Mouse (Mus musculus): Measurements from ENCODE around the gene Diexf. TPM values are rescaled to one million over a fixed set of nuclear protein-coding genes. Genes with fewer than 3 reads are reported as not detected.

Diexf gene
- polyA plus RNA-seq, 1 experiment from 2014 or later: 10.8 TPM

- no peak for ATAC-seq (ENCODE audit: insufficient read depth, low FRiP score, low TSS enrichment)
- WGBS: 90% methylated on average over 5 of the region's 5 CpGs
- H3K36me3 ChIP-seq (ENCODE audit: control insufficient read depth, insufficient read depth, low read length): peaks cover 12% of the 10 kb centered on the region
Measured at GRCm38 (mm10) chr1:193102556-193102955, 27.5 kb downstream of the Diexf start.

DNA sequence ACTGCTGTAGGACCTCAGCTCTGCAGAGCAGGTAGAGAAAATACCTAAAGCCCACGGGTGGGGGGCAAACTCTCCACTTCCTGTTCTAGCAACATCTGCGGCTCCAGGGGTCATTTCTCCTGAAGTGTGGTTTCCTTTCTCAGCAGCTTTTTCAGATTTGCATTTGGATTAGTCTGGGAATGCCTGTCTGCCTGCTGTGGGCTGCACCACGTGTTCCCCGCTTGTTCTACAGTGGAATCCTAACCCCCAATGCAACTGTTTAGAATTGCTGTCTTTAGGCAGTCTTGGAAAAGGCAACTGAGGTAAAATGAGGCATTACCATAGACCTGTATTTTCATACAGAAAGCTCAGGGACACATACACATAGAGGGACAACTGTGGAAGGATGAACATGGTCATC is 28.0 kb downstream of the Diexf start:
- H3K27ac ChIP-seq (ENCODE audit: low read depth, low read length): no peak overlapping the region
- 56% methylated on average over 4 of the region's 4 CpGs for WGBS
- DNase-seq (ENCODE audit: low spot score): no peak
- H3K4me3 ChIP-seq (ENCODE audit: low read depth, low read length): no peak overlapping the region
- H3K9me3 ChIP-seq (ENCODE audit: control insufficient read depth, low read length): no peaks in the 10 kb centered on the region
- H3K27me3 ChIP-seq (ENCODE audit: control insufficient read depth, insufficient read depth, low read length): no peaks in the 10 kb centered on the region
- H3K4me2 ChIP-seq (ENCODE audit: low read depth): no peak overlapping the region
- H3K9ac ChIP-seq (ENCODE audit: low read length): no peak overlapping the region
- peaks cover 8% of the 10 kb centered on the region for H3K36me3 ChIP-seq (ENCODE audit: control insufficient read depth, insufficient read depth, low read length)
- ATAC-seq (ENCODE audit: insufficient read depth, low FRiP score, low TSS enrichment): no peak
- H3K4me1 ChIP-seq (ENCODE audit: control insufficient read depth, insufficient read depth, low read length): no peaks in the 10 kb centered on the region

More at GRCm38 (mm10) chr1:193102556-193102955, 27.5 kb downstream of the Diexf start:
- Histone ChIP-seq H3K4me1 (ENCODE audit: control insufficient read depth, insufficient read depth, low read length) (no peaks in the 10 kb centered on the region), H3K9me3 (ENCODE audit: control insufficient read depth, low read length) (no peaks in the 10 kb centered on the region), H3K27ac (ENCODE audit: low read depth, low read length) (no peak overlapping the region), H3K4me3 (ENCODE audit: low read depth, low read length) (no peak overlapping the region), H3K4me2 (ENCODE audit: low read depth) (no peak overlapping the region), H3K9ac (ENCODE audit: low read length) (no peak overlapping the region), H3K27me3 (ENCODE audit: control insufficient read depth, insufficient read depth, low read length) (no peaks in the 10 kb centered on the region)
- no peak for DNase-seq (ENCODE audit: low spot score)

DNA sequence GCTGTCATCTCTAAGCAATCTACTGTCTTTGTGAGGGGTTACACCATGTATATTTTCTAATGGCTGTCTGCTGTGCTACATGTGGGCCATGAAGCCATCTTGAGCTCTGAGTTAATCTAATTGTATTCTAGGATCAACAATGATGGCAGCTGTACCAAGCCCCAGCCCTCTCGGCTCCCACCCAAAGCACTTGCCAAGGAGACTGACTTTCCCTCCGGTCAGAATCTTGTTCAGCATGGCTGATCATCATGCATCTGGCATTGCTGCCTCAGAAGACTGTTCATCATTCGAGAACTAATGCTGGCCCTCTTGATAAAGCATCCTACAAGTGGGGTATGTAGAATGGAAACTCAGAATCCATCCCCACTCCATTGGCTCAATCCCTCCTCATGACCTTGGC is 31.1 kb downstream of the Diexf start:
- H3K36me3 ChIP-seq (ENCODE audit: control insufficient read depth, insufficient read depth, low read length): no peaks in the 10 kb centered on the region
- H3K27ac ChIP-seq (ENCODE audit: low read depth, low read length): no peak overlapping the region
- no peak overlapping the region for H3K4me3 ChIP-seq (ENCODE audit: low read depth, low read length)
- no peaks in the 10 kb centered on the region for H3K4me1 ChIP-seq (ENCODE audit: control insufficient read depth, insufficient read depth, low read length)
- no peak overlapping the region for H3K4me2 ChIP-seq (ENCODE audit: low read depth)
- no peak overlapping the region for H3K9ac ChIP-seq (ENCODE audit: low read length)
- DNase-seq (ENCODE audit: low spot score) (no peak), ATAC-seq (ENCODE audit: insufficient read depth, low FRiP score, low TSS enrichment) (no peak)
- no peaks in the 10 kb centered on the region for H3K9me3 ChIP-seq (ENCODE audit: control insufficient read depth, low read length)
- H3K27me3 ChIP-seq (ENCODE audit: control insufficient read depth, insufficient read depth, low read length): no peaks in the 10 kb centered on the region
- 88% methylated on average over 3 of the region's 3 CpGs for WGBS

DNA sequence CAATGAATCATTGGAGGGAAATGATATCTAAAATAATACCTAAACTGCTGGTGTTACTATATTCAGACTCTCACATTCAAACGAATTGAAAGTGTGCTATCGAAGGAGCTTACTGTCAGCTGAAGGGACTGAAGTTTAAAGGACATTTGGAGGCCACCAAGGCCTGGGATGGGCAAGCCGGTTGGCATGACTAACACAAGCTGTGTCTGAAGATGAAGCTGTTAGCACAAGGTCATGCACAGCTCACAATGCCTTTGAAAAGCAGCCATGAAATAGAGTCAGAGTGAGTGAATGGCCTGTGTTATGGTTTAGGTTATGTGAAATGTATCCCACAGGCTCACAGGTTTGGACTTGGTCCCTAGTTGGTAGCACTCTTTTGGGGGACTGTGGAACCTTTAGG is 36.5 kb downstream of the Diexf start:
- H3K4me3 ChIP-seq (ENCODE audit: low read depth, low read length): no peak overlapping the region
- no peak overlapping the region for H3K4me2 ChIP-seq (ENCODE audit: low read depth)
- H3K36me3 ChIP-seq (ENCODE audit: control insufficient read depth, insufficient read depth, low read length): no peaks in the 10 kb centered on the region
- WGBS: 91% methylated on average over 3 of the region's 3 CpGs
- DNase-seq (ENCODE audit: low spot score): no peak
- H3K9ac ChIP-seq (ENCODE audit: low read length): no peak overlapping the region
- ATAC-seq (ENCODE audit: insufficient read depth, low FRiP score, low TSS enrichment): no peak
- no peaks in the 10 kb centered on the region for H3K9me3 ChIP-seq (ENCODE audit: control insufficient read depth, low read length)
- no peaks in the 10 kb centered on the region for H3K27me3 ChIP-seq (ENCODE audit: control insufficient read depth, insufficient read depth, low read length)
- H3K27ac ChIP-seq (ENCODE audit: low read depth, low read length): no peak overlapping the region
- H3K4me1 ChIP-seq (ENCODE audit: control insufficient read depth, insufficient read depth, low read length): no peaks in the 10 kb centered on the region

GRCm38 (mm10) chr1:193092771-193093170 is 37.3 kb downstream of the Diexf start:
- H3K36me3 ChIP-seq (ENCODE audit: control insufficient read depth, insufficient read depth, low read length): no peaks in the 10 kb centered on the region
- no peak overlapping the region for H3K27ac ChIP-seq (ENCODE audit: low read depth, low read length)
- no peak overlapping the region for H3K4me3 ChIP-seq (ENCODE audit: low read depth, low read length)
- no peak for ATAC-seq (ENCODE audit: insufficient read depth, low FRiP score, low TSS enrichment)
- 70% methylated on average over 1 of the region's 1 CpGs for WGBS
- no peaks in the 10 kb centered on the region for H3K9me3 ChIP-seq (ENCODE audit: control insufficient read depth, low read length)
- no peak overlapping the region for H3K9ac ChIP-seq (ENCODE audit: low read length)
- H3K4me2 ChIP-seq (ENCODE audit: low read depth): no peak overlapping the region
- no peak for DNase-seq (ENCODE audit: low spot score)
- H3K27me3 ChIP-seq (ENCODE audit: control insufficient read depth, insufficient read depth, low read length): no peaks in the 10 kb centered on the region
- no peaks in the 10 kb centered on the region for H3K4me1 ChIP-seq (ENCODE audit: control insufficient read depth, insufficient read depth, low read length)

DNA sequence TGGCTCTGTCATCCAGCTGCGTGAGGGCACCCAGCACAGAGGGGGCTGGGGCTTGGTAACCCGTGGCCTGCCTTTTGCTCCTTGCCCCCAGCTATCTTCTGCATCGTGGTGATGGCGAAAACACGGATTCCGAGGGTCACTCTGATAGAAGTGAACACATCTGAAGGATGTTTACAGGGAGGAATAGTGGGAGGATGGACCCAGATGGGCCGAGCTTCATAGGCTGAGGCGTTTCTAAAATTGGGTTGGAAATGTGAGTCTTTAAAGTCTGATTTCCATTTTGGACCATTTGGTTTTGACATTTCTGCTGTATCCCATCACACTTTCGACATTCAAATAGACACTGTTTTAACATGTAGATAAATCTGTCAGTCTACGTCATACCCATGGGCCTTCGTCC is 39.2 kb downstream of the Diexf start:
- WGBS: 92% methylated on average over 11 of the region's 11 CpGs
- no peak for ATAC-seq (ENCODE audit: insufficient read depth, low FRiP score, low TSS enrichment)
- H3K27me3 ChIP-seq (ENCODE audit: control insufficient read depth, insufficient read depth, low read length): no peaks in the 10 kb centered on the region
- no peaks in the 10 kb centered on the region for H3K9me3 ChIP-seq (ENCODE audit: control insufficient read depth, low read length)
- no peak overlapping the region for H3K27ac ChIP-seq (ENCODE audit: low read depth, low read length)
- no peaks in the 10 kb centered on the region for H3K36me3 ChIP-seq (ENCODE audit: control insufficient read depth, insufficient read depth, low read length)
- no peak overlapping the region for H3K4me3 ChIP-seq (ENCODE audit: low read depth, low read length)
- no peak overlapping the region for H3K9ac ChIP-seq (ENCODE audit: low read length)
- H3K4me2 ChIP-seq (ENCODE audit: low read depth): no peak overlapping the region
- no peaks in the 10 kb centered on the region for H3K4me1 ChIP-seq (ENCODE audit: control insufficient read depth, insufficient read depth, low read length)
- no peak for DNase-seq (ENCODE audit: low spot score)

DNA sequence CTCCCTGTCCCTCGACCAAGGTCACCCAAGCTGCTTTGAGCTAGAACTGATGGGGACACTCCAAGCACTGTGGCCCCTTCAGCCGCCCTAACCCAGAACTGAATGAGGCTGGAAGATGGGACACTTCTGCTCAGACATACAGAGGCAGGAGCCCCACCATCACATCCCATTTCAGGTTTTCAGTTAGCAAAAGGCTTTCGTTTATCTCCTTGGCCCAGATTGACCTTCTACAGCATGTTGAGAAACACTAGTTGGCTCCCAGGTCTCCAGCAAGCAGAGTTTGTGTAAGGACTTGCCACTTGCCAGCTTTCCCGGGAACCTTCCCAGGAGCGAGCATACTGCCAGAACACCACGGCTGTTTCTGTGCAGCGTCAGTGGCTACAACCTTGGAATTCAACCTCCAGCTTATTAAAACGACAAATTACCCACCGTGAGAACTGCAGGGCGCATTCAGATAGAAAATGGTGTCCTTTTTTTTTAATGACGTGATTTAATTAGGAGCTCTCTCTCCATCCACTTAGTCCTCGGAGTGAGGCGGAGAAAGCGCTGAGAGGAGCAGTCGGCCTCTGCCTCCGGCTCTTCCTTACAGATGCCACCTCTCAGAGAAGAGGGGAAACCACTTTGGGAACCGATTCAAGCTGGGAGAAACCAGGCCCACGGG is 39.7 kb downstream of the Diexf start:
- no peaks in the 10 kb centered on the region for H3K27me3 ChIP-seq (ENCODE audit: control insufficient read depth, insufficient read depth, low read length)
- no peak overlapping the region for H3K4me2 ChIP-seq (ENCODE audit: low read depth)
- no peaks in the 10 kb centered on the region for H3K4me1 ChIP-seq (ENCODE audit: control insufficient read depth, insufficient read depth, low read length)
- no peak for DNase-seq (ENCODE audit: low spot score)
- WGBS: 85% methylated on average over 18 of the region's 18 CpGs
- H3K9ac ChIP-seq (ENCODE audit: low read length): no peak overlapping the region
- H3K9me3 ChIP-seq (ENCODE audit: control insufficient read depth, low read length): no peaks in the 10 kb centered on the region
- no peak overlapping the region for H3K27ac ChIP-seq (ENCODE audit: low read depth, low read length)
- no peak overlapping the region for H3K4me3 ChIP-seq (ENCODE audit: low read depth, low read length)
- ATAC-seq (ENCODE audit: insufficient read depth, low FRiP score, low TSS enrichment): no peak
- no peaks in the 10 kb centered on the region for H3K36me3 ChIP-seq (ENCODE audit: control insufficient read depth, insufficient read depth, low read length)

- 78% methylated on average over 3 of the region's 3 CpGs for WGBS
- no peaks in the 10 kb centered on the region for H3K27me3 ChIP-seq (ENCODE audit: control insufficient read depth, insufficient read depth, low read length)
- no peak overlapping the region for H3K4me2 ChIP-seq (ENCODE audit: low read depth)
- H3K9me3 ChIP-seq (ENCODE audit: control insufficient read depth, low read length): no peaks in the 10 kb centered on the region
- no peak overlapping the region for H3K9ac ChIP-seq (ENCODE audit: low read length)
- no peak overlapping the region for H3K4me3 ChIP-seq (ENCODE audit: low read depth, low read length)
- ATAC-seq (ENCODE audit: insufficient read depth, low FRiP score, low TSS enrichment): no peak
- H3K27ac ChIP-seq (ENCODE audit: low read depth, low read length): no peak overlapping the region
- no peak for DNase-seq (ENCODE audit: low spot score)
- H3K4me1 ChIP-seq (ENCODE audit: control insufficient read depth, insufficient read depth, low read length): no peaks in the 10 kb centered on the region
- no peaks in the 10 kb centered on the region for H3K36me3 ChIP-seq (ENCODE audit: control insufficient read depth, insufficient read depth, low read length)
Measured at GRCm38 (mm10) chr1:193089683-193090082, 40.4 kb downstream of the Diexf start.

DNA sequence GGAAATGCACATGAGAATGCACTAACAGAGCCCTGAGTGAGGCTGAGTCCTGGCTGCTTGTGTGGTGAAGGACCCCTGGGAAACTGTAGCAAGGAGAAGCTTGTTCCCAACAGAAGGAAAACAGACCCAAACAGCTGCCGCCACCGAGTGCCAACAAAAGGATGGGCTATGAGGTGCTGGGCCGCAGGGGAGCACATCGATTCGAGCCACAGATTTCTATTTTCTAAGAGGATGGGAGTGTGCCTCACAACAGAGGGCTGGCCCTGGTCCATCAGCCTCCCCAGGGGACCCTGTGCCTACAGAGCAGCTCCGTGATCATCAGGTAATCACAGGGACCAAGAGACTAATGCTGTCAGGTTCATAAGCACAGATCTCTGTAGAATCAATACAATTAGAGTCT is 40.9 kb downstream of the Diexf start:
- H3K9me3 ChIP-seq (ENCODE audit: control insufficient read depth, low read length): no peaks in the 10 kb centered on the region
- H3K4me2 ChIP-seq (ENCODE audit: low read depth): no peak overlapping the region
- ATAC-seq (ENCODE audit: insufficient read depth, low FRiP score, low TSS enrichment) (no peak), DNase-seq (ENCODE audit: low spot score) (no peak)
- no peaks in the 10 kb centered on the region for H3K4me1 ChIP-seq (ENCODE audit: control insufficient read depth, insufficient read depth, low read length)
- no peak overlapping the region for H3K4me3 ChIP-seq (ENCODE audit: low read depth, low read length)
- no peak overlapping the region for H3K27ac ChIP-seq (ENCODE audit: low read depth, low read length)
- H3K9ac ChIP-seq (ENCODE audit: low read length): no peak overlapping the region
- 91% methylated on average over 6 of the region's 6 CpGs for WGBS
- no peaks in the 10 kb centered on the region for H3K36me3 ChIP-seq (ENCODE audit: control insufficient read depth, insufficient read depth, low read length)
- no peaks in the 10 kb centered on the region for H3K27me3 ChIP-seq (ENCODE audit: control insufficient read depth, insufficient read depth, low read length)
